Mouse (Mus musculus) lung, postnatal 36 days (tissue): ENCODE measurements at regions not wholly inside any gene's neighbourhood (a gene's known extent, or its start where the extent isn't known, plus 50 kb on each side); places are given as distances from the start of the nearest gene placed in this dataset.

Experiments
- DNase-seq: peaks from one replicate; pipeline ENCODE4 v3.0.0; 2022; ENCODE audit warnings: mixed read lengths

- peak; percentile 67 for DNase-seq
Observed at GRCm38 (mm10) chr8:126854121-126855055, 91.3 kb downstream of the Tomm20 start.

DNA sequence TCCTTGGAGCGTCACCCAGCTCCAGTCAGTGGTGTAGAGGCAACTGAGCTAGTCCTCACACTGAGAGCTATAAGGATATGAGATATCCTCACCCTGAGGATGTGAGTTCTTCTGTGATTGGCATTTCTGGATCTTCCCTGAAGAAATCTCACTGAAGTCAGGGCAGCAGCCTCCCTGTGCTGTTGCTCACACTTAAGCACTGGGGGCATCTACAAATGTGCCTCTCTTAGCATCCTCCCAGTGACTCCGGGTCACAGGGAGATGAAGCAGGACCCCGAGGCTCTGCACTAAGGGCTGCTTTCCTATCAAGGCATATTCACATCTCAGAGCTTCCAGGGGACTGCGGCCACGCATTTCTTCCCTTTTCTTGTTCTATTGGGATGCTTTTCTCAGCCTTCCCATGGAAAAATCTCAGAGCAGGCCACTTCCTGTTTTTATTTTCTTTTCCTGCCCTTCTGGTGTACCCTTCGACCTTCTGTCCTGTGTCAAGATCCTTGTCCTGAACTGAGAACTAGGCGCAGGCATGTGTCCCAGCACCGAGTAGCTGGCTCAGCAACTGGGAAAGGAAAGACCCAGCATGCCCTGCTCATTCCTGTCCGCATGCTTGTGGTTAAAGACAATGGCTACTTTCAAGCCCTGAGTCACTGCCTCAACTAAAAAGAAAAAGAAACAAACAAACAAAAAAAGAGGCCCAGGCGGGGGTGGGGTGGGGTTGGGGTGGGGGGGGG lies 92.8 kb downstream of the Tomm20 start:
- DNase-seq = peak; percentile 85

- DNase-seq = peak; percentile 86
Observed at GRCm38 (mm10) chr8:126852184-126852583, 93.5 kb downstream of the Tomm20 start.

- DNase-seq = no peak
Observed at GRCm38 (mm10) chr8:126851780-126852179, 93.9 kb downstream of the Tomm20 start.

- DNase-seq = no peak
Observed at GRCm38 (mm10) chr8:126850189-126850535, 95.5 kb downstream of the Tomm20 start.

- DNase-seq = peak; percentile 86
Observed at GRCm38 (mm10) chr8:126849411-126850188, 96.0 kb downstream of the Tomm20 start.

GRCm38 (mm10) chr8:126848369-126849105 lies 97.1 kb downstream of the Tomm20 start:
- no peak for DNase-seq

- DNase-seq = peak; percentile 66
Observed at GRCm38 (mm10) chr8:126847664-126848353, 97.8 kb downstream of the Tomm20 start.

GRCm38 (mm10) chr8:126846188-126846565 lies 99.5 kb downstream of the Tomm20 start:
- DNase-seq = no peak

DNA sequence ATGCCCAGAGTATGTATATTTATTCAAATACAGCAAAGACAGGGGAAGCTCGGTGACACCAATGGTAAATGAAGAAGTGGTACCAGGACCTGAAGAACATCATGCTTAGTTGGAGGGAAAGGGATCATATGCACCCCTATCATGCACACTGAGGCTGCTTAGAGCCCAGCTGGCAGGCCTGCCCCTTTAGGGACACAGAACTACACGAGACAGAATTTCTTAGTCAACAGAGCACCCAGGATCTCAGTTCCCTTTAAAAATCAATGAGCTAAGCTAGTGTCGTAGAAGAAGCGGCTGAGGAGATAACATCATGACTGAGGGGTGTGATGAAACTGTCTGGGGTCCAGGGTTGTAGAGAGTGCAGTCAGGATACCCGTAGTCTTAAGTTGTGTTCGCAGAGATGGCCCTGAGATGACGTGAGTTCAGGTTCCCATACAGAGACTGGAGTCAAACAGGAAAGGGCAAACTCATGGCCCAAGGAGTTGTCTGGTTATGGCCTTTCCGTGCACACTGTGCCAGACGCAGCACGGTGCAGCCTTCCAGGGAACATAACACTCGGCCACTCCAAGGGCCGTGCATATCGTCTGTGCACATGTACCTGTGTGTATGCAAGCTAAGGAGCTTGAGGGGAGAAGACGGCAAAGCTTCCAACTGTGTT lies 100.0 kb downstream of the Tomm20 start:
- DNase-seq = no peak

GRCm38 (mm10) chr8:126844627-126845026 lies 101.0 kb downstream of the Tomm20 start:
- peak; percentile 90 for DNase-seq

GRCm38 (mm10) chr8:126841187-126841586 lies 104.5 kb downstream of the Tomm20 start:
- no peak for DNase-seq

GRCm38 (mm10) chr8:126839712-126840355 lies 105.8 kb downstream of the Tomm20 start:
- peak; percentile 88 for DNase-seq

GRCm38 (mm10) chr8:126839039-126839711 lies 106.5 kb downstream of the Tomm20 start:
- peak; percentile 58 for DNase-seq

- no peak for DNase-seq
Observed at GRCm38 (mm10) chr8:126838228-126838627, 107.4 kb downstream of the Tomm20 start.

DNA sequence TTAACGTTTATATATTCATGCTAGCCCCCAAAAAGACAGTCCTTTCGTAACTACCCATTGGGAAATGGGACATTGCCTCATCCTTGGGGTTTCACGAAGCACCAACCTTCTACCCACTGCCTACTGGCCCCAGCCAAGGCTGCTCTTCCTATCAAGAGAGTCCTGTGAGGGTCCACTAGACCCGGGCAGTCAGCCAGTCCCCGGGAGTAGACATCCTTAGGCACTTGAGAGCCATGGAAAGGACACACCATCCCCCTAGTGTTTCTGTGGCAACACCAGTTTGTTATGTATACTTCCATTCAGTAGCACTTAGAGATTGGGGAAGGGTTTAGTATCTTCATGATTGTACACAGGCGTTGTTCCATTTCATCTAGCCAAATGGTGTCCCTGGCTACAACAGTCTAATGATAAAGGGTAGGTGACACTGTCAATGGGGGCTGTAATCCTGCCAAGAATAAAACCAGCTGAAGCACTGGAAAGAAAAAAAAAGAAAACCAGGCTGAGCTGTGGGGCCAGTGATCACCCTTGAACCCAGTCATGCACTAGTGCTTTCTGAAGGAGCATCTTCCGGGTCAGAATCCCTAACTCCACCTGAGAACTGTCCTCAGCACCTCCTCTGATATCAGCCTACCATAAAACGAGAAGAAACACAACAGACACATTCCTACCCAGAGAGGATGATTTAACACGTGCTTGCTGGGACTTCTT lies 108.2 kb downstream of the Tomm20 start:
- DNase-seq = peak; percentile 79

- no peak for DNase-seq
Observed at GRCm38 (mm10) chr8:126835554-126835953, 110.1 kb downstream of the Tomm20 start.

GRCm38 (mm10) chr8:126833471-126834453 lies 111.9 kb downstream of the Tomm20 start:
- DNase-seq = peak; percentile 75
